Mouse (Mus musculus) adrenal gland, postnatal 4 days (tissue): ENCODE measurements around the gene Hoxa5. TPM values are rescaled to one million over a fixed set of nuclear protein-coding genes. Genes with fewer than 3 reads are reported as not detected.
A peak's percentile ranks its signal among the peaks of the same experiment; 100 is the strongest.

ENCODE experiments used
- DNase-seq, 2 experiments: peaks; one replicate each; pipeline ENCODE4 v3.0.0; 2021 to 2022; ENCODE audit warnings: low spot score in 2 of 2, mixed read lengths in 2 of 2
- total RNA-seq, 2 experiments: library from RNA; stranded (reverse); gene quantifications; 2 replicates each; pipeline ENCODE4 v1.2.3; 2021

Gene Hoxa5
- total RNA-seq, 2 experiments from 2014 or later, result 25.9 TPM

DNA sequence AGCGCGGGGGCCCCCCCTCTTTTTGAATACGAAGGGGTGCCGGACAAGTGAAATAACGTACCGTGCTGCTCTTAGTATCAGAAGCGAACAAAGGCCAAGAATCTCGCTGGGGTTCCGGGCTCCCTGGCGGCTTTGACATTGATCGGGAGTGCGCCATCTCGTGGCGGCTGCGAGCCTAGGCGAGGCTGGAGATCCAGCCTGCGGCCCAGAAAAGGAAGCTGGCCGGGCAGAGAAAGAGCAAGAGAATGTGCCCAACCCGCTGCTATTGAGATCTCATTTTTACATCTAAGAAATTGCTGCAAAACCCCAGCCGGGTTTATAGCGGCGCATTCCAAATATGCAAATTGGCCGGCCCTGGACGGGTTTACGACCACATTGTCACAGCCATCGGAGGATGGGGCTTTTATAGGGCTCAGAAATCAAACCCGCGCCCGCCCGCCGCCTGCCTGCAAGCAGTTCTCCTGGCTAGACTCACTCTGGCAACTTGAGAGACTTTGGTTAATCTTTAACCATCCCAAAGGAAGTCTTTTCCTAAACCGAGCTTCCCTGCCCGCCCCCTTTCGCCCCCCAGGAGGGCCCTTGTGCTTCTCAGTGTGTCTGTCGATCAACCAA, 36.1 kb upstream of the Hoxa5 start, which contains the start of gene Hoxa10:
TSS of gene Hoxa10 (minus strand) at position 466 of the 612 bp plus-strand sequence.
- DNase-seq, result peak in 1 of 2 experiments; percentile 65

DNA sequence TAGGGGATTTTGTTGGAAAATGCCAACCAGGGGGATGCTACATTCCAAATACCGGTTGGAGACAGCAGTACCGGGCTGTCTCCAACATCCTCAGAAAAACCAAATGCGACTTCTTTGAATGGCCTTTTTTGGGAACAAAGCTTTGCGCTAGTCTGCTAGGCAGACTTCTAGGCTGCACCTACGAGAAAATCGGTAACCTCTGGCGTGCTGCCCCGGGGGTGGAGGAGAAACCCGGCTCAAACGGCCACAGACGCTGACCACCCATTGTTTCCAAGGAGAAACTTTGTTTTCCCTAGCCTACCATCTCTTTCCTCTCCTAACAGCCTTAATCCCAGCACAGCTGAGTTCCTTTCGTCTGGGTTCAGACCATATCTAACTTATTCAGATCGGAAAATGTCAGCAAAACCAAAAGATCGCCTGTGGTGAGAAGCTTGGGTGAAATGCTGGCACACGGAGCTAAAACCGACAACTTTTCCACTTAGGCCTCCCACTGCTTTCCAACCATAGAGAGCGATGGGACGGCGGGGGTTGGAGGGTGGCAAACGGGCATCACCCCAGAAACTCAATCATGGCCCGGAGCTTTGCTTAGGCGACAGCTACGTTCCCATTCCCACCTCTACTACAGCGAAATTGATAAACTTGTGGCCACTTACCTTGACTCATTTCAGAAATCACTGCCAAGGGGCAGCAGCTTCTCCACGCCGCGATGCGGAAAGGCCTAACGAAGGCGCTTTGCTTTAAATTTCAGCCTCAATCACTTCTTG, 35.4 kb upstream of the Hoxa5 start:
- DNase-seq, result no peak

DNA sequence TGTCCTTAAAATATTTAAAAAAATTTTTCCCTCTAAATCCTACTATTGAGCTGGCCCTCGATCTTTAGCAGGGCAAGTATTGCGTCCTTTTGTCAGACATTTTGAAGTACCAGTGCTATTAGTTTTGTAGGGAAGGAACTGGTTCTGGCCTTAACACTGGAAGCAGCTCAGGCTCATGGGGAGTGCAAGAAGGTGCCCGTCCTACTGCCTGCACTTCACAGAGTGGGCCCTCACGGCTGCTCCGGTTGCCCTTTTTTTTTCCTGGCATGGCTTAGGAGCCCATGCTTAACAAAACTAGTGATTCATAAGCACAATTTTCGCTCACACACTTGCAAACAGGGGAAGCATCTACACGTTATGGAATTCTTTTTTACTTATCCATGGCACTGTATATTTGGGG, 34.6 kb upstream of the Hoxa5 start:
- no peak for DNase-seq

DNA sequence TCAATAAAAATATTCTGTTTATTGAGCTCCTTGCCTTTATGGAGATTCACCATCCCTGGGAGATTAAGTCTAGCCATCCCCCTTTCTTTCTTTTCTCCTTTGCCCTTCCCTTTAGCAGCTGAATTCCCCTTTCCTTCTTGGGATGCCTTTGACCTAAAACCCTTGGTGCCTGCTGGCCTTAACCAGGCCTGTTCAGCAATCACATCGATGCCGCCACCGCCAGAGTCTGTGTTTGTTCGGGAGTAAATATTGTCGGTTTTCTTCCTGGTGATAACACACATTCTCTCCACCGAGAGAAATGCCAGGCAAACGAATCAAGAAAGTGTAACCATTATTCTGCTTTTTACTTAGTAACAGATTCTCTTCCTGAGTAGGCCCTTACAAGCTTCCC, 33.8 kb upstream of the Hoxa5 start:
- DNase-seq, result no peak

DNA sequence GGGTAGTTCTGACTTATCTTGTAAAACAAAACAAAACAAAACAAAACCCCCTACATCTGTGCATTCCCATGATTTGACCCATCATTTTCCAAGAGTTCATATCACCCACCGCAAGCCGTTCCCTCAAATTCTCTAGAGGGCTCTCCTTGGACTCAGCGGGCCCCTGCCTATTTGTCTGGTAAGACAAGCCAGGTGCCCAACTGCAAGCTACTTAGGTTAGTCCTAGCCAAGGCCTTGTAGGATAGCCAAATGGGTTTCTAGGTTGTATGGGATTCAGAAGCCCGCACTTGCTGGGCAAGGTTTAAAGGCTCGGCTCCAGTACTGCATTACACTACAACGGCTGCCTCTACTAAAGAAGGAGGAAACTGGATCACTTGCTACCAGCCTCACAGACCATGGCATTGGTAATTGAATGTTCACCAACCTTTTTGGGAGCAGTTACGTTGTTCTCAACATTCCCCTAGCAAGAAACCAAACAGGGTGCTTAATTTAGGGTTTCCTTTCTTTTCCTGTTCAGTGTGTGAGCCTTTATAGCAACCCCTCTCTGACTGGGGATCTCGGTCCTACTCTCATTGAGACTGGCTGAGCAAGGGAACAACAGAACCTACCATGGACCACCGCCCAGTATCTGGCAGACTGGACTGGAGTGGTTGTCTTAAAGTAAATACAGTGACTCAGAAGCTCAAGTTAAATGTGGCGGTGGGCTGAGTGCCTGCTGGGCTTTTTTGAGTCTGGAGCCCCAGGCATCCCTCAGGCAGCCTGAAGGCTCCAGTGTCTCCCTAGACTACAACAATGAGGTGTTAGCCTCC, 33.2 kb upstream of the Hoxa5 start:
- no peak for DNase-seq

DNA sequence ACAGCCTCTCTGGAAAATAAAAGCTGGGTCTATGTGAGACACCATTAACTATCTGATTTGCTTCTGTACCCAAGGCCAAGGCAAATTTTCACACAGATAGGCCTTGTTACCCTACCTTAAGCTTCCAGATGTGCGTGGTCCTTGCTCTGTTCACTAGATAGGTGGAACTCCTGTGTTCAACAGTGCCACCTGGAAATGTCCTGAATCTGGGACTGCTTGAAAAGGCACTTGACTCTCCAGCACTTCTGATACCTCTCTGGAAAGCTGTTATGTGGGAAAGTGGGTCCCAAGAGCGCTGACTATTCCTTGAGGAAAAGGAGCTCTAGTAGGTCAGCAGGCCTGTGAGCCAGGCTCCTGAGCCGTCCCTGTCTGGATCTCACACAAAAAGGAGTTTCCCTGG, 32.4 kb upstream of the Hoxa5 start:
- DNase-seq, result no peak

DNA sequence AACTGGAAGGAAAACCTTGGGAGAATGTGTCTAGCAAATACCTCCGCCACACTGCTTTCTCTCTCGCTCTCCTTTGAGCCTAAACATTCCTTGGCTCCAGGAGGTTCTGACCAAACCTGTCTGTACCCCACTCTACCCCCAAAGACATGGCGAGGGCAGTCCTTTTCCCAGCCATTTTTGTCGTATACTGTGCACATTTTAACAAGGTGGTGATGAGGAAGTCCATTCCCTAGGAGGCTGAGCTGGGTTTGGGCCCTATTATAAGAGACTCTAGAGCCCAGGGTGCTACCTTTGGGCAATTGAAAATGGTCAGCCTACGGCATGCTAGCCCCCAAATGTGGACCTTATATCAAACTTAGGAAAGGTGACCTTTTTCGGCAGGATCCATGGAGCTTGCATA, 31.5 kb upstream of the Hoxa5 start:
- no peak for DNase-seq

DNA sequence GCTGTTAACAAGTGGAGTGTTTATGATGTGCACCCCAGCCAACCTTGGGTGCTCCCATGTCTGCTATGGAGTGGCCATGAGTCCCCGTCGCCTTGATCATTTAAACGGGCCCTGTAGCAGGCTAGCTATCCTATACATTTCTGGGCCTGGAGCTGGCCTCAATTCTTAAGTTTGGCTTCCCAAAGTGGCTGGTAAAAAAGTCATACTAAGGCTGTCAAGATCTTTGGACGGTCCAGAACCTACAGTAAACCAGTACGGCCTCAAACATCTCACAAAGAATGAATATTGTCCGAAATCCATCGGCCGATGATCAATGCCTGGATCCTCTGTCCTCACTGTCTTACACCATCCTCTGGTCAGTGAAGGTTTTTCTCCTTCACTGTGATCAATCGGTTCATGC, 30.9 kb upstream of the Hoxa5 start:
- no peak for DNase-seq

DNA sequence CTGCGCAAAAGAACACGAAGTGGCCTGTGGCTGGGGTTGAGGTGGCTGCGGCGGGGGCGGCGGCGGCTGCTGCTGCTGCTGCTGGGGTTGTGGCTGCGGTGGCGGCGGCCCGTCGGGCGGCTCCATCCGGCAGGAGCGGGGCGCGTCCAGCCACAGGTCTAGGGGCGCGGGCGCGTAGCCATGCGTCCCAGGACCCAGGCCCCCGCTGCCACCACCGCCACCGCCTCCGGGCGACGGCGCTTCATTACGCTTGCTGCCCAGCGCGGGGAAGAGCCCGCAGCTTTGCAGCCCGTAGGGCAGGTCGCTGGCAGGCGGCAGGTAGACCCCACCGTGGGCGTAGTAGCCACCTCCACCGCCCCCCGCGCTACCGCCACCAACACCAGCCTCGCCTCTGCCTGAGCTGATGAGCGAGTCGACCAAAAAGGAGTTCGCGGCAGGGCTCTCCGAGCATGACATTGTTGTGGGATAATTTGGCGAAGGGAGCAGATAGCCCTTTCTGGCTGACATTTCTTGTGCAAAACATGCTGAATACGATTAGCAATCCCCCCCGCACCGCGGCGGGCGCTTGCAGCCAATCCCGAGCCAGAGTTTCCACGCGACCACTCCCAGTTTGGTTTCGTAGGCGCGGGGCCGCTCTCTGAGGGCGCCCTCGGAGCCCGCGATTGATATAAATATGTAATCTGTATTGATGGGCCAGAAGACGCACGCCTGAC, 30.2 kb upstream of the Hoxa5 start:
- no peak for DNase-seq

DNA sequence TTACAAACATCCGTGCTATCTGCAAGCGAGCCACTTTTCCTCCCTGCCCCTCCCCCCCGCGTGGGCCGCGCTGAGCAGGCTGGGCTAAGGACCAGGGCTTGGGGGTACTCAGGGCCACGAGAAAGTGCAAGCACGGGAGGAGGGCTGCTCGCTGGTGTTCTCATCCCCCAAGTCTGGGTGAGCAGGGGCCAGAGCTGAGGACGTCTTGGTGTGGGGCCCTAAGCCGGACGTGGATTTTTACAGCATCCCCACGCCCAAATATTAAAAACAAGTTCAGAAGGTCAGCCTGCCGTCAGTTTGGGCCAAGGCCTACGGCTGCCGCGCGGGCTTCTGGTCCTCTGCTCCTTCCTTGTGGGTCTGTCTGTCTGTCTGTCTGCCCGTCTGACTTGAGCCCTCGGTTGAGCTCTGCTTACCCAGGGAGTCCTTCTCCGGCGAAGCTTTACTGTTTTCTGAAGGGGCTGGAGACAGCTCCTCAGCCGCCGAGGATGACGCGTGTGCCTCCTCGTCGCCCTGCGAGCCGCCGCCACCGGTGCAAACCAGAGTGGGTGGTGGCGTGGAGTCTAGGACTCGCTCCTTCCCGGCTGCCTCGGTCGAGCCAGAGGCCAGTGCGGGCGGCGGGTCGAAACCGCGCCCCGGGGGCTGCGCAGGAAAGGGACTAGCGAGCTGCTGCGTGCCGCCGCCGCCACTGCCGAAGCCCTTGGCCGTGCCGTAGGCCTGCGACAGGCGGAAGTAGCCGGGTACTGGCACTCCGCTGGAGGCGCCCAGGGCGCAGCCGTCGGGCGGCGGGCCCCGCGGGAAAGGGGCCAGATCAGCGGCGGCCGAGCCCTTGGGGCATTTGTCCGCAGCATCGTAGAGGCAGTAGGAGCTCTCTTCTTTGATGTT, 29.4 kb upstream of the Hoxa5 start:
- no peak for DNase-seq

DNA sequence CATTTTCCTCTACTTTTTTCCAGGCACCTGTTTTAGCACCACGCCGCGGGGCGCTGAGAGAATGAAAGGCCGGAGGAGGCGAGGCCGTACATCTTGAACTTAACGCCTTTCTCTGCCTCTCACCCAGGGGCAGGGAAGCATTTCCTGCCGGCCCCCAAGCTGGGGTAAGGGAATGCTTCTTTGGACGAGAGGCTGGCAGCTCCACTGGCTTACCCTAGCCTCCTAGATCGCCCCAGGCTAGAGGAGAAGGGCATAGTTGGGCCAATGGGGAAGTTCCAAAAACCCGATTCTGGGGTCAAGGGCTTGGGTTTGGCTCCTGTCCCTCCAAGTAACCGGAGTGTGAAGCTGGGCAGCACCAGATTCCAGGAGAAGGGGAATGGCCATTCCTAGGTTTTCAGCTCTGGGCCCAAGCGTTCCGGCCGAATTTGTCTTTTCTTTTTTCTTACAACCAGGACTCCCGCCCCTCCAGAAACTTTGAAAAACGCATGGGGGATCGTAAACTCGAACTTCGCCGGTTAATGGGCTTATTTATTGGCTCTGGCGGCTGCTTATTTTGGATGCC, 28.7 kb upstream of the Hoxa5 start:
- no peak for DNase-seq

DNA sequence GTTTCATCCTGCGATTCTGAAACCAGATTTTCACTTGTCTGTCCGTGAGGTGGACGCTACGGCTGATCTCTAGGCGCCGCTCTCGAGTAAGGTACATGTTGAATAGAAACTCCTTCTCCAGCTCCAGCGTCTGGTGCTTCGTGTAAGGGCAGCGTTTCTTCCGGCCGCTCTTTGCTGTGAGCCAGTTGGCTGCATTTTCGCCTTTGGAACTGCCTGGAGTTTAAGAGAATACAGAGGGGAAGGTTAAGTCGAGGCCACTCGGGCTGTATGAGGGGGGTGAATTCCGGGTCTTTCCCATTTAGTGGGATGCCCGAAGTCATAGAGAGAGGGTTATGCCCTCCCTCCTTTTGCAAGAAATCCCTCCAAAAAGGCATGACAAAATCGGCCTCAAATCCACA, 28.2 kb upstream of the Hoxa5 start:
- no peak for DNase-seq

DNA sequence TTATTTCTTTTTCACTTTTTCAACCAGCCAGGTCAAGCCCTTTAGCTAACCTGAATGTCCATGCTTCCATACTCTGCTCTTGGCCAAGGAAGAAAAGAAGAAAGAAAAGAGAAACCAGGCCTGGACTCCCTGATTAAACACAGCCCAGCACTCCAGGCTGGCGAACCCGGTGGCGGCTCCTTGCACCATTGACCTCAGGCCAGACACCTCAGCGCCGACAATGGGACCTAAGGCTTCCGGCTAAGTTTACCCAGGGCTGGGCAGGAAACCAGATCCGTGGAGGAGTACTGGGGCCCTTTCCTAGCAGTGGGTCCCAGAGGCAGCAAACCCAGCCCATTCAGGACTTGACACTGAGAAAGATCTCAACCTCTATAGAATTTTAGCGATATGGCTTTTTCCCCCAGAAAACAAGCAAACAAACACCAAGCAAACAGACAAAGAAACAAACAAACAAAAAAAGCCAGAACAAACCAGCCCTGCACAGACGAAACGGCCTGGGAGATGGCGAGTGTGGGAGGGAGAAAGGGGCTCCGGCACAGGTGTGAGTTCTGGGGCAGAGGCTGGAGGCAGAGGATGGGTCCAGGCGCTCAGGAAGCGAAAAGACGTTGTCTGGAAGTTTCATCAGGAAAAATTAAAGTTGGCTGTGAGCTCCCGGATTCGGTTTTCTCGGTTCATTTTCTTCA, 27.6 kb upstream of the Hoxa5 start:
- DNase-seq, result no peak

DNA sequence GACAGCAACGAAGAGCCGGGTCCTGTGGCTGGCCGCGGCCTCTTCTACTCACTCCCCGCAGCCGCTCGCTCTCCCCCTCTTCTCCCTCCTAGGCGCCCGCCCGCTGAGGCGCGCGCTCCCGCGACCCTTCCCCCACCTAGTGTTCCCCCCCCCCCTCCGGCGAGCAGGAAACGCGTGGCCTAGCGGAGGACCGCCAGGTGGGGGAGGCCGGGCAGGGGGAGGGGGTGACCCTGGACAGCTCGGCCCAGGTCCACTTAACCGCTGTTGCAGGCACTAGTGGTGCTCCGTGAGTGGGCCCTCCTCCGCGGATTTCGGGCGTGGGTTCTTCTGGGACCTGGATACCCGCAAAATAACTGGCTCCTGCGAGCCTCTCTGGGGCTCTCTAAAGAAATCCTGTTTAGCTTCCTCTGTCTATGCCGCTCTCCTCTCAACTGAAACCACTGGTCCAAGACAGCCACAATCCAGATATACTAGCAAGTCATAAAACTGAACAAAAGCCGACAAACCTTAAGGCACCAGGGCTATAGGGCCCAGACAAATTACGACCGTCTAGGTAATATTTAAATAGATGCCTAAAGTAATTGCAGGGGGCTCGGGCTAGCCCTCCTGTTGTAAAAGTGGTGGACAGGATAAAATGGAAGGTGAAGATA, 26.3 kb upstream of the Hoxa5 start, which contains the start of gene Hoxa9:
TSS of gene Hoxa9 (minus strand) at position 574 of the 650 bp plus-strand sequence.
- no peak for DNase-seq

DNA sequence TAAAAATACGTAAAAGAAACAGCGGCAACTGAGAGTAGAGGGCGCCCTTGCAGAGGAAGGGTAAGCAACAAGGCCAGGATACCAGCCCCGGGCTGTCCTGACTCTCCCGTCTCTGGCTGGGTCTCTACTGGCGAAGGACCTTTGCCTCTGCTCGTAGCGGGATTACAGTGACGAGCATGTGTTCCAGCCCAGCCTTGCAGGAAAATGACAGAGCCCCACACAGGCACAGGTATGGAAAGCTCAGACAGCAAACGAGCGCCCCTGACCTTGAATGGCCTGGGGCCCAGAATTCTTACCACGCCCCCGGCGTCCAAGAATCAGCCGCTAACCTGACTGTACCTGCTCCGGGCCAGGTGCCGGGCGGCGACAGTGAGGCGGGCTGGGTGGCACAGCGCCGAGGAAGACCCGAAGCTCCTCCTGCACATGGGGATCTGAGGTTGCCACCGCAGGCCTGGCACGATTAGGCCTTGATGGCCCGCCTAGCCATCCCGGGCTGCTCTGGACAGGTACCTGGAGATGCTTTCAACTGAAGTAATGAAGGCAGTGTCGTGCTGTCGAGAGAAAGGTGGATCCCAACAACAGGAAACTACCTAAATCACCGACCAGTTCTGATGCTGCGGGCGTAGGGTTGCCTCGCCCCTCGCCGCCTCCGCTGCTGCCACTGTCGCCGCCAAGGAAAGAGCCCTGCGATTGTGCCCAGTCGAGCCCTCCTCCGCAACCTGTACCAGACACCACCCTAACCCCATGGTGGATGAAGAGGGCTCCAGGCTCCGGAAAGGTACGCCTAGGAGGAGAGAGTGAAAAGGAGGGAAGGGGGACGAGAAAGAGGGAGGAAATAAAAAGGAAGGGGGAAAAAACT, 25.4 kb upstream of the Hoxa5 start:
- no peak for DNase-seq

DNA sequence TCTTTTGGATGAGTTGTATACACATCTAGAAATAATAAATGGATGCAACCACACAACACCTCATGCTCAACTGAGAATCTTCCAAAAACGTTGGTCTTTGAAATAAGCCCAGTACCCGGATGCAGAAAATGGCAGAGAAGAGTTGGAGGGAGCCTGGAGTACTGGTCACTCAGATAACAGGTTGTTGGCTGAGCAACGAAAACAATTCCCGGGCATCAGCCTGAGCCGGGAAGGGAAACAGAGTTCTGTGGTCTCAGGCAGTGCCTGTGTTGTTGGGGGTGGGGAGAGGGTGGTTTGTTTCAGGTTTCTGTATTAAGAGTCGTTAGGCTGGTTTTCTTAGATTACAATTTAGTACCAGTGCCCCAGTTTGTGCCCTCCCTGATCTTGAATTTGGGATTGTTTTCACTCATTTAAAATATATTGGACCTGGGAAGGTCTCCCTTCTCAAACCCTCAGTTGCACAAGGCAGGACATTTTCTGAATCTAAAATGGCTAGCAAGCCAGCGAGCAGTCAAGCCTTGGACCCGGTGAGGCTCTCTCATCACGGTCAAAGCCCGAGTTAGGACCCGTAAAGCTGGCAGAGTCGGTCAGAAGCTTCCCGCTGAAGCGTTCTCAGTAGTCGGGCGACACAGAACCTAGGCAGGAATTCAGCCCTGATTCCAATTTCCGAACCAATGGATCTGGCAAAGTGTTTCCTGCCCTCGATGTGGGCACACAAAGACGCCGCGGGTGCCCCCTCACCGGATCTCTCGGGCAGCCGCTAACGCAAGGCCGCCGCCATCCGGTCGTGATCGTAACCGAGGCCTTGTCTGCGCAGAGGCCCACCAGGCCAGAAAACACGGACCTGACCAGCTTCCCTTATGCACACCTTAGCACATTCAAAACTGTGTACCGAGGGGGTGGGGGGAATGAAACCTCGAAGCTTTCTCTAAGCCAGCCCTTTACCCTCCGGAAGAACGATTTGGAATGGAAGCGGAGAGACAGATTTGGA, 24.4 kb upstream of the Hoxa5 start:
- no peak for DNase-seq
